Mouse (Mus musculus): ENCODE results near the gene Tbc1d10a. TPM values are rescaled to one million over a fixed set of nuclear protein-coding genes. Genes with fewer than 3 reads are reported as not detected.

The Tbc1d10a gene
- polyA plus RNA-seq, 1 experiment from 2014 or later, result 30.3 TPM

GRCm38 (mm10) chr11:4205951-4206350, 19.4 kb downstream of the Tbc1d10a start:
- Histone ChIP-seq H3K9me3 (no peaks in the 10 kb centered on the region), H3K4me1 (replicated peaks) (0 out of 2 replicates have a peak, but pooled peaks cover 5% of the 10 kb centered on the region), H3K27me3 (no peaks in the 10 kb centered on the region), H3K4me3 (no peak overlapping the region), H3K27ac (replicated peaks) (no peak overlapping the region), H3K36me3 (peaks cover 51% of the 10 kb centered on the region), H3K9ac (no peak overlapping the region), H3K4me2 (no peak overlapping the region)
- ATAC-seq (ENCODE audit: low read depth), result no peak
- WGBS, result 91% methylated on average over 7 of the region's 7 CpGs

- no peaks in the 10 kb centered on the region for H3K27me3 ChIP-seq
- no peak overlapping the region for H3K4me2 ChIP-seq
- no peaks in the 10 kb centered on the region for H3K9me3 ChIP-seq
- no peak overlapping the region for H3K27ac ChIP-seq (replicated peaks)
- peaks cover 57% of the 10 kb centered on the region for H3K36me3 ChIP-seq
- H3K4me3 ChIP-seq, result no peak overlapping the region
- no peak for ATAC-seq (ENCODE audit: low read depth)
- H3K9ac ChIP-seq, result no peak overlapping the region
- 90% methylated on average over 6 of the region's 6 CpGs for WGBS
- H3K4me1 ChIP-seq (replicated peaks), result 0 out of 2 replicates have a peak, but pooled peaks cover 5% of the 10 kb centered on the region
These were observed 20.0 kb downstream of the Tbc1d10a start for GRCm38 (mm10) chr11:4206563-4206962.

- 94% methylated on average over 9 of the region's 9 CpGs for WGBS
- no peaks in the 10 kb centered on the region for H3K27me3 ChIP-seq
- H3K9me3 ChIP-seq, result no peaks in the 10 kb centered on the region
- 0 out of 2 replicates have a peak, but pooled peaks cover 5% of the 10 kb centered on the region for H3K4me1 ChIP-seq (replicated peaks)
- no peak overlapping the region for H3K27ac ChIP-seq (replicated peaks)
- H3K4me3 ChIP-seq, result no peak overlapping the region
- no peak overlapping the region for H3K9ac ChIP-seq
- H3K36me3 ChIP-seq, result peaks cover 68% of the 10 kb centered on the region
- ATAC-seq (ENCODE audit: low read depth), result no peak
- no peak overlapping the region for H3K4me2 ChIP-seq
These were observed 21.1 kb downstream of the Tbc1d10a start for GRCm38 (mm10) chr11:4207655-4208054.

GRCm38 (mm10) chr11:4209556-4209955, 23.0 kb downstream of the Tbc1d10a start:
- H3K9ac ChIP-seq, result no peak overlapping the region
- H3K27ac ChIP-seq (replicated peaks), result no peak overlapping the region
- H3K36me3 ChIP-seq, result peaks cover 87% of the 10 kb centered on the region
- H3K4me1 ChIP-seq (replicated peaks), result no peaks in the 10 kb centered on the region
- no peak overlapping the region for H3K4me2 ChIP-seq
- H3K9me3 ChIP-seq, result no peaks in the 10 kb centered on the region
- no peak for ATAC-seq (ENCODE audit: low read depth)
- WGBS, result 86% methylated on average over 5 of the region's 5 CpGs
- H3K4me3 ChIP-seq, result no peak overlapping the region
- no peaks in the 10 kb centered on the region for H3K27me3 ChIP-seq

- Histone ChIP-seq H3K4me1 (replicated peaks) (no peaks in the 10 kb centered on the region), H3K36me3 (peaks cover 95% of the 10 kb centered on the region), H3K9me3 (no peaks in the 10 kb centered on the region), H3K9ac (no peak overlapping the region), H3K27me3 (no peaks in the 10 kb centered on the region), H3K27ac (replicated peaks) (no peak overlapping the region), H3K4me2 (no peak overlapping the region), H3K4me3 (no peak overlapping the region)
- no peak for ATAC-seq (ENCODE audit: low read depth)
- WGBS, result 70% methylated on average over 1 of the region's 1 CpGs
These were observed 24.2 kb downstream of the Tbc1d10a start for GRCm38 (mm10) chr11:4210786-4211185.

- Histone ChIP-seq H3K27ac (replicated peaks) (no peak overlapping the region), H3K9me3 (no peaks in the 10 kb centered on the region), H3K4me2 (no peak overlapping the region), H3K9ac (no peak overlapping the region), H3K4me3 (no peak overlapping the region), H3K36me3 (peaks cover 74% of the 10 kb centered on the region), H3K4me1 (replicated peaks) (peaks cover 5% of the 10 kb centered on the region), H3K27me3 (peaks cover 10% of the 10 kb centered on the region)
- no peak for ATAC-seq (ENCODE audit: low read depth)
- 88% methylated on average over 10 of the region's 10 CpGs for WGBS
These were observed 26.5 kb downstream of the Tbc1d10a start for GRCm38 (mm10) chr11:4213107-4213506.

- WGBS, result 93% methylated on average over 14 of the region's 14 CpGs
- H3K36me3 ChIP-seq, result peaks cover 61% of the 10 kb centered on the region
These were observed 28.0 kb downstream of the Tbc1d10a start for GRCm38 (mm10) chr11:4214572-4214971.

GRCm38 (mm10) chr11:4215061-4215460, 28.5 kb downstream of the Tbc1d10a start:
- Histone ChIP-seq H3K9ac (no peak overlapping the region), H3K27me3 (peaks cover 28% of the 10 kb centered on the region), H3K9me3 (no peaks in the 10 kb centered on the region), H3K4me3 (no peak overlapping the region), H3K4me2 (no peak overlapping the region), H3K36me3 (peaks cover 56% of the 10 kb centered on the region), H3K4me1 (replicated peaks) (peaks cover 16% of the 10 kb centered on the region), H3K27ac (replicated peaks) (no peak overlapping the region)
- WGBS, result 79% methylated on average over 10 of the region's 10 CpGs
- no peak for ATAC-seq (ENCODE audit: low read depth)

More at GRCm38 (mm10) chr11:4214572-4214971, 28.0 kb downstream of the Tbc1d10a start:
- no peak overlapping the region for H3K4me3 ChIP-seq
- no peak overlapping the region for H3K9ac ChIP-seq
- H3K27me3 ChIP-seq, result peaks cover 23% of the 10 kb centered on the region
- no peak overlapping the region for H3K4me2 ChIP-seq
- H3K27ac ChIP-seq (replicated peaks), result no peak overlapping the region
- ATAC-seq (ENCODE audit: low read depth), result no peak
- H3K4me1 ChIP-seq (replicated peaks), result peaks cover 16% of the 10 kb centered on the region
- H3K9me3 ChIP-seq, result no peaks in the 10 kb centered on the region

GRCm38 (mm10) chr11:4216248-4217000, 29.8 kb downstream of the Tbc1d10a start:
- Histone ChIP-seq H3K9ac (no peak overlapping the region), H3K9me3 (no peaks in the 10 kb centered on the region), H3K4me1 (replicated peaks) (peaks cover 16% of the 10 kb centered on the region), H3K27me3 (peaks cover 30% of the 10 kb centered on the region), H3K36me3 (peaks cover 42% of the 10 kb centered on the region), H3K4me2 (no peak overlapping the region), H3K4me3 (no peak overlapping the region), H3K27ac (replicated peaks) (no peak overlapping the region)
- 83% methylated on average over 9 of the region's 9 CpGs for WGBS
- no peak for ATAC-seq (ENCODE audit: low read depth)

- ATAC-seq (ENCODE audit: low read depth), result peak; percentile 62
- H3K4me1 ChIP-seq (replicated peaks), result peaks cover 16% of the 10 kb centered on the region
- 1% methylated on average over 56 of the region's 56 CpGs for WGBS
- peak within 1 kb of the TSS; percentile 44 for H3K4me3 ChIP-seq
- H3K9ac ChIP-seq, result peak within 1 kb of the TSS; percentile 67
- H3K4me2 ChIP-seq, result peak within 1 kb of the TSS; percentile 64
- H3K9me3 ChIP-seq, result no peaks in the 10 kb centered on the region
- peaks cover 26% of the 10 kb centered on the region for H3K36me3 ChIP-seq
- peaks cover 30% of the 10 kb centered on the region for H3K27me3 ChIP-seq
- H3K27ac ChIP-seq (replicated peaks), result no peak within 1 kb of the TSS
These were observed 31.5 kb downstream of the Tbc1d10a start, which contains the start of gene Castor1 for GRCm38 (mm10) chr11:4217914-4218629. Gene Castor1 (plus strand): TSS chr11:4218225.

- WGBS, result 6% methylated on average over 6 of the region's 6 CpGs
- peaks cover 30% of the 10 kb centered on the region for H3K27me3 ChIP-seq
- H3K4me2 ChIP-seq, result peak overlapping the region; percentile 64
- H3K36me3 ChIP-seq, result peaks cover 20% of the 10 kb centered on the region
- H3K4me3 ChIP-seq, result peak overlapping the region; percentile 44
- H3K27ac ChIP-seq (replicated peaks), result no peak overlapping the region
- no peaks in the 10 kb centered on the region for H3K9me3 ChIP-seq
- H3K9ac ChIP-seq, result peak overlapping the region; percentile 67
- peaks cover 18% of the 10 kb centered on the region for H3K4me1 ChIP-seq (replicated peaks)
- ATAC-seq (ENCODE audit: low read depth), result no peak
These were observed 32.0 kb downstream of the Tbc1d10a start for GRCm38 (mm10) chr11:4218637-4219036.

GRCm38 (mm10) chr11:4219317-4219751, 32.7 kb downstream of the Tbc1d10a start:
- 15% methylated on average over 2 of the region's 2 CpGs for WGBS
- Histone ChIP-seq H3K27me3 (peaks cover 30% of the 10 kb centered on the region), H3K9ac (no peak overlapping the region), H3K27ac (replicated peaks) (no peak overlapping the region), H3K4me2 (peak overlapping the region; percentile 64), H3K9me3 (no peaks in the 10 kb centered on the region), H3K4me1 (replicated peaks) (peaks cover 21% of the 10 kb centered on the region), H3K4me3 (no peak overlapping the region), H3K36me3 (peaks cover 13% of the 10 kb centered on the region)
- ATAC-seq (ENCODE audit: low read depth), result no peak
